Mouse (Mus musculus) forebrain, embryonic 16.5 days (tissue): Measurements from ENCODE around the gene Scarb1. TPM values are rescaled to one million over a fixed set of nuclear protein-coding genes. Genes with fewer than 3 reads are reported as not detected.
A peak's percentile ranks its signal among the peaks of the same experiment; 100 is the strongest.

Experiments used
- ATAC-seq: fragments of 200-750 bp; cut with Nextera tagmentation; 2 replicates; pipeline ENCODE4 v1.8.0; 2017; ENCODE audit warnings: mild to moderate bottlenecking, moderate library complexity
- H3K27ac ChIP-seq: fragments of 300-500 bp; sonication (generic); 2 replicates; pipeline ENCODE4 v1.5.1; 2014; ENCODE audit warnings: low read length, control low read depth
- H3K27me3 ChIP-seq: fragments of 300-500 bp; sonication (generic); replicated peaks from 2 replicates; pipeline ENCODE4 v1.6.1; 2014; ENCODE audit warnings: low read length; ENCODE audit not compliant: control insufficient read depth, insufficient read depth
- H3K36me3 ChIP-seq: fragments of 300-500 bp; sonication (generic); 2 replicates; pipeline ENCODE4 v1.6.1; 2014; ENCODE audit not compliant: control insufficient read depth, insufficient read depth
- H3K4me1 ChIP-seq: fragments of 300-500 bp; sonication (generic); replicated peaks from 2 replicates; pipeline ENCODE4 v1.6.1; 2014; ENCODE audit warnings: low read length; ENCODE audit not compliant: control insufficient read depth, insufficient read depth
- H3K4me2 ChIP-seq: fragments of 300-500 bp; sonication (generic); 2 replicates; pipeline ENCODE4 v1.6.1; 2014; ENCODE audit warnings: mild to moderate bottlenecking, low read length, control low read depth
- H3K4me3 ChIP-seq: fragments of 300-500 bp; sonication (generic); replicated peaks from 2 replicates; pipeline ENCODE4 v1.5.1; 2014; ENCODE audit warnings: mild to moderate bottlenecking, low read length, control low read depth
- H3K9ac ChIP-seq: fragments of 300-500 bp; sonication (generic); replicated peaks from 2 replicates; pipeline ENCODE4 v1.6.1; 2014; ENCODE audit warnings: low read depth, low read length, control low read depth
- H3K9me3 ChIP-seq: fragments of 300-500 bp; sonication (generic); 2 replicates; pipeline ENCODE4 v1.6.1; 2016; ENCODE audit warnings: low read length; ENCODE audit not compliant: control insufficient read depth
- WGBS: fragments of 180-500 bp; shearing (Covaris S2); extraction: QIAGEN DNeasy Blood & Tissue Kit; methylation state at CpG from one replicate; pipeline ENCODE4 v1.1.7; 2014; 5-methylcytosine and 5-hydroxymethylcytosine counted together
- polyA plus RNA-seq: library from polyadenylated mRNA; unstranded; fragments of >200 nt; fragmentation: Nextera tagmentation; extraction: Ambion mirVana; gene quantifications from 2 replicates; pipeline ENCODE4 v1.2.1, GENCODE M21; 2015

Scarb1 gene
- polyA plus RNA-seq, 1 experiment from 2014 or later: 38.3 TPM

GRCm38 (mm10) chr5:125286090-125286489 is 54.8 kb downstream of the Scarb1 start:
- ATAC-seq: no peak
- H3K4me3 ChIP-seq: no peak overlapping the region
- H3K9ac ChIP-seq: no peak overlapping the region
- H3K27ac ChIP-seq: no peak overlapping the region
- H3K4me2 ChIP-seq: no peak overlapping the region
- H3K36me3 ChIP-seq: no peaks in the 10 kb centered on the region
- H3K27me3 ChIP-seq: no peaks in the 10 kb centered on the region
- H3K4me1 ChIP-seq: peaks cover 9% of the 10 kb centered on the region; the same call in 1 of the 2 replicates
- no peaks in the 10 kb centered on the region for H3K9me3 ChIP-seq
- 91% methylated on average over 11 of the region's 11 CpGs for WGBS

GRCm38 (mm10) chr5:125283748-125284640 is 56.9 kb downstream of the Scarb1 start:
- H3K9ac ChIP-seq: peak overlapping the region; percentile 60
- H3K27ac ChIP-seq: peak overlapping the region; percentile 24; the same call in 1 of the 2 replicates
- no peaks in the 10 kb centered on the region for H3K36me3 ChIP-seq
- 12% methylated on average over 35 of the region's 35 CpGs for WGBS
- ATAC-seq: peak; percentile 91
- H3K4me1 ChIP-seq: peaks cover 12% of the 10 kb centered on the region; the same call in 1 of the 2 replicates
- H3K9me3 ChIP-seq: no peaks in the 10 kb centered on the region
- peak overlapping the region; percentile 44 for H3K4me3 ChIP-seq
- peak overlapping the region; percentile 67 for H3K4me2 ChIP-seq
- no peaks in the 10 kb centered on the region for H3K27me3 ChIP-seq

GRCm38 (mm10) chr5:125279216-125279615 is 61.7 kb downstream of the Scarb1 start:
- no peak overlapping the region for H3K4me3 ChIP-seq
- H3K4me2 ChIP-seq: no peak overlapping the region
- no peak overlapping the region for H3K27ac ChIP-seq
- no peaks in the 10 kb centered on the region for H3K9me3 ChIP-seq
- no peak for ATAC-seq
- peaks cover 10% of the 10 kb centered on the region; the same call in 1 of the 2 replicates for H3K4me1 ChIP-seq
- no peak overlapping the region for H3K9ac ChIP-seq
- 46% methylated on average over 7 of the region's 7 CpGs for WGBS
- H3K27me3 ChIP-seq: no peaks in the 10 kb centered on the region
- H3K36me3 ChIP-seq: no peaks in the 10 kb centered on the region

- WGBS: 30% methylated on average over 6 of the region's 6 CpGs
- ATAC-seq: no peak
- Histone ChIP-seq H3K27me3 (no peaks in the 10 kb centered on the region), H3K9ac (no peak overlapping the region), H3K4me1 (peaks cover 6% of the 10 kb centered on the region; the same call in 1 of the 2 replicates), H3K9me3 (no peaks in the 10 kb centered on the region), H3K27ac (no peak overlapping the region), H3K4me2 (no peak overlapping the region), H3K4me3 (no peak overlapping the region), H3K36me3 (no peaks in the 10 kb centered on the region)
Observed at GRCm38 (mm10) chr5:125278314-125278713, 62.6 kb downstream of the Scarb1 start.

- no peak for ATAC-seq
- Histone ChIP-seq H3K36me3 (no peaks in the 10 kb centered on the region), H3K27me3 (no peaks in the 10 kb centered on the region), H3K27ac (no peak overlapping the region), H3K9ac (no peak overlapping the region), H3K4me1 (peaks cover 6% of the 10 kb centered on the region; the same call in 1 of the 2 replicates), H3K9me3 (no peaks in the 10 kb centered on the region), H3K4me2 (no peak overlapping the region), H3K4me3 (no peak overlapping the region)
- WGBS: 87% methylated on average over 6 of the region's 6 CpGs
Observed at GRCm38 (mm10) chr5:125277313-125277712, 63.6 kb downstream of the Scarb1 start.

GRCm38 (mm10) chr5:125276765-125277164 is 64.1 kb downstream of the Scarb1 start:
- ATAC-seq: no peak
- Histone ChIP-seq H3K27ac (no peak overlapping the region), H3K4me2 (no peak overlapping the region), H3K36me3 (no peaks in the 10 kb centered on the region), H3K4me3 (no peak overlapping the region), H3K9me3 (no peaks in the 10 kb centered on the region), H3K4me1 (peaks cover 6% of the 10 kb centered on the region), H3K27me3 (no peaks in the 10 kb centered on the region), H3K9ac (no peak overlapping the region)
- 77% methylated on average over 4 of the region's 4 CpGs for WGBS

- no peak overlapping the region for H3K27ac ChIP-seq
- H3K9ac ChIP-seq: no peak overlapping the region
- 80% methylated on average over 8 of the region's 8 CpGs for WGBS
- no peak overlapping the region for H3K4me3 ChIP-seq
- H3K36me3 ChIP-seq: no peaks in the 10 kb centered on the region
- H3K4me2 ChIP-seq: no peak overlapping the region
- no peak for ATAC-seq
- H3K9me3 ChIP-seq: no peaks in the 10 kb centered on the region
- peaks cover 15% of the 10 kb centered on the region for H3K4me1 ChIP-seq
- no peaks in the 10 kb centered on the region for H3K27me3 ChIP-seq
Observed at GRCm38 (mm10) chr5:125275315-125275714, 65.6 kb downstream of the Scarb1 start.

- Histone ChIP-seq H3K27ac (no peak overlapping the region), H3K4me1 (peaks cover 15% of the 10 kb centered on the region), H3K9ac (no peak overlapping the region), H3K4me3 (no peak overlapping the region), H3K36me3 (no peaks in the 10 kb centered on the region), H3K9me3 (no peaks in the 10 kb centered on the region), H3K4me2 (no peak overlapping the region), H3K27me3 (no peaks in the 10 kb centered on the region)
- 88% methylated on average over 3 of the region's 3 CpGs for WGBS
- no peak for ATAC-seq
Observed at GRCm38 (mm10) chr5:125274773-125275172, 66.1 kb downstream of the Scarb1 start.

GRCm38 (mm10) chr5:125274182-125274581 is 66.7 kb downstream of the Scarb1 start:
- 69% methylated on average over 2 of the region's 2 CpGs for WGBS
- H3K27ac ChIP-seq: no peak overlapping the region
- H3K36me3 ChIP-seq: no peaks in the 10 kb centered on the region
- no peak overlapping the region for H3K9ac ChIP-seq
- H3K9me3 ChIP-seq: no peaks in the 10 kb centered on the region
- H3K4me2 ChIP-seq: no peak overlapping the region
- ATAC-seq: no peak
- no peaks in the 10 kb centered on the region for H3K27me3 ChIP-seq
- H3K4me1 ChIP-seq: peaks cover 12% of the 10 kb centered on the region
- no peak overlapping the region for H3K4me3 ChIP-seq
